Mouse (Mus musculus): ENCODE data around the gene Rpp25. TPM values are rescaled to one million over a fixed set of nuclear protein-coding genes. Genes with fewer than 3 reads are reported as not detected.
A peak's percentile ranks its signal among the peaks of the same experiment; 100 is the strongest.

The Rpp25 gene
- polyA plus RNA-seq, 1 experiment from 2014 or later: 6.8 TPM

DNA sequence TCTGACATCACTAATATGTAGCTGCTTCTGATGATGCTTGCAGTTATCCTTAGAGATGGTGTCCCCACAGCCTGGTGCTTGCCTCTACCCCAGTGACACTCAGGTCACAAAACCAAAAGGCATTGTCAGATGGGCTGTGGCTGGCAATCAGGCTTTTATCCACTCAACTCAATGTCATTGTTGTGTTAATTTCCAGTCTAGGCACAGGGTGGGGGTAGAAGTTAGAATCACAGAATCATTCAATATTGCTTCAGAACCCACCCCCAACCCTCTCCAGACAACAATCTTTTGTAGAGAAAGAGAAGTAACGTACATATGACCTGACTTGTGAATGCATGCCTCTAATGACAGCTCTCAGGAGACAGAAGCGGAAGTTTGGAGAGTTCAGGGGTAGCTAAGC, 6.8 kb downstream of the Rpp25 start:
- Histone ChIP-seq H3K27me3 (replicated peaks; ENCODE audit: control insufficient read depth, insufficient read depth, low read length) (peaks cover 8% of the 10 kb centered on the region), H3K9me3 (ENCODE audit: control insufficient read depth, low read length) (no peaks in the 10 kb centered on the region), H3K36me3 (ENCODE audit: control insufficient read depth, insufficient read depth, low read length) (no peaks in the 10 kb centered on the region), H3K9ac (ENCODE audit: low read depth, low read length) (no peak overlapping the region), H3K4me2 (ENCODE audit: low read depth, low read length) (no peak overlapping the region), H3K27ac (ENCODE audit: low read length) (no peak overlapping the region), H3K4me3 (ENCODE audit: low read length) (no peak overlapping the region), H3K4me1 (ENCODE audit: control insufficient read depth, insufficient read depth, low read length) (peaks cover 8% of the 10 kb centered on the region; the same call in 1 of the 2 replicates)
- WGBS: 72% methylated on average over 2 of the region's 2 CpGs
- ATAC-seq: no peak

GRCm38 (mm10) chr9:57517113-57517512, 13.3 kb downstream of the Rpp25 start:
- H3K27me3 ChIP-seq (replicated peaks; ENCODE audit: control insufficient read depth, insufficient read depth, low read length): no peaks in the 10 kb centered on the region
- no peak overlapping the region for H3K4me2 ChIP-seq (ENCODE audit: low read depth, low read length)
- H3K9me3 ChIP-seq (ENCODE audit: control insufficient read depth, low read length): no peaks in the 10 kb centered on the region
- no peak for ATAC-seq
- no peak overlapping the region for H3K4me3 ChIP-seq (ENCODE audit: low read length)
- peaks cover 2% of the 10 kb centered on the region for H3K4me1 ChIP-seq (ENCODE audit: control insufficient read depth, insufficient read depth, low read length)
- WGBS: 17% methylated on average over 3 of the region's 3 CpGs
- no peak overlapping the region for H3K9ac ChIP-seq (ENCODE audit: low read depth, low read length)
- no peak overlapping the region for H3K27ac ChIP-seq (ENCODE audit: low read length)
- H3K36me3 ChIP-seq (ENCODE audit: control insufficient read depth, insufficient read depth, low read length): no peaks in the 10 kb centered on the region

DNA sequence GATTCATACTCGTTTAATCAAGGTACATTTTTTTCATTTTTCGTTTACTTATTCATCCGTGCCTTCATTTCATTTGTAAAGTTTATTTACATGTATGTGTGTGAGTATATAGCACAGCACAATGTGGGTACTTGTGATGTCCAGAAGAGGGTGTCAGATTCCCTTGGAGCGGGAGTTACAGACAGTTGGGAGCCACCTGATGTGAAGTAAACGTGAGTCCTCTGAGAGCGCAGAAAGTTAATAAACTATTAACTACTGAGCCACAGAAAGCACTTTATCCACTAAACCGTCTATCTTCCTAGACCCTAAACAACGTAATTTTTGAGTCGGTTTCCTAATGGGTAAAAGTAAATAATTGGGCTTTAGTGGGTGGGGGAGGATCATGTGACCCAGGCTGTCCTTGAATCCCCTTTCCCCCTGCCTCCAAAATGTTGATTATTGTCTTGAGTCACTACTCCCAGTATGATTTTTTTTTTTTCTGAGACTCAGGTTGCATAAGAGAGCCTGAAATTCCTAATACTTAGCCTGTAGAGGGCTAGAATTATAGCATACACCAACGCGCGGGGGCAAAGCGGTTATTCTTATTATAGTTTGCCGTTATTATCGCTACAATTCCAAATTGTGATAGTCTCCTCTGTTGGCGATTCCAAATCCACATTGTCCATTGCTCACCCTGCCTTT, 16.7 kb downstream of the Rpp25 start:
- H3K9ac ChIP-seq (ENCODE audit: low read depth, low read length): peak overlapping the region; percentile 98
- H3K27ac ChIP-seq (ENCODE audit: low read length): peak overlapping the region; percentile 33
- H3K4me3 ChIP-seq (ENCODE audit: low read length): peak overlapping the region; percentile 99
- no peaks in the 10 kb centered on the region for H3K27me3 ChIP-seq (replicated peaks; ENCODE audit: control insufficient read depth, insufficient read depth, low read length)
- no peaks in the 10 kb centered on the region for H3K36me3 ChIP-seq (ENCODE audit: control insufficient read depth, insufficient read depth, low read length)
- peaks cover 20% of the 10 kb centered on the region for H3K4me1 ChIP-seq (ENCODE audit: control insufficient read depth, insufficient read depth, low read length)
- H3K4me2 ChIP-seq (ENCODE audit: low read depth, low read length): peak overlapping the region; percentile 69
- no peaks in the 10 kb centered on the region for H3K9me3 ChIP-seq (ENCODE audit: control insufficient read depth, low read length)
- WGBS: 22% methylated on average over 16 of the region's 16 CpGs
- ATAC-seq: peak; percentile 49; the same call in 1 of the 2 replicates

DNA sequence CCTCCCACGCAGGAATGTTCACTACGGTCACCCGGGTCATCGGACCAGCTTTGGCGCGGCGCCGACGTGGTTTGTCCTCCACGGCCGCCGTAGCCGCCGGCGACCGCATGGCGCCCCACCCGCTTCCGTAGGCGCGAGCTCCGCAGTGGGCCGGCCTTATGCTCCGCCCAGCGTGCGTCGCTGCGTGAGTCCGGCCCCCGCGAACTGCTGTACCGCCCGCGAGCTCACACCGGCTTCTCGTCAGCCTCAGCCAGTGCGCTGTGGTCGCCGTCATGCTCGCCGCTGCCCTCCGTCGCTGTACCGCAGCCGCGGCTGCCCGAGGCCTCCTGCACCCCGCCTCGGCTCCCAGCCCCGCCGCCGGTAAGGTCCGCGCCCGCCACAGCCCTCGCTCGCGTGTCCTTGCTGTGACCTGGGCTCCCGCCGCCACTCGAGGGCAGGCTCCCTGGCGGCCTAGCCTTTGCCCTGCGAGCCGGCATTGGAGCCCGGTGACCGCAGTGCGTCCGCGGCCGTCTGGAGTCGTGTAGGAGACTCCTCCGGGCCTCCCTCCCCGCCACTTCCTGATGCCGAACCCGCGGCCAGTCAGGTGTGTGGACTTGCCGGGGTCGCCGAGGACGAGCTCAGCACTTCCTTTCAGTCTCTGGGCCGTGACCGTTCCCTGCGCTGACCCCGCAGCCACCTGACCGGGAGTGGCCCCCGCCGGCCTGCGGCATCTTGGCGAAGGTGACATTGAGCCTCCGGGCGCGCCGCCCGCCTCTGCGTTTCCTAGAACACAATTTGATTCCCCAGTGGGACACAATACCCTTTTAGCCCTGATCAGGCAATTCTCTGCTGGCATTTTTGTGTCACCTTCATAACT, 17.5 kb downstream of the Rpp25 start, which contains the start of gene Cox5a:
Gene Cox5a (plus strand): TSS at position 219 of the 856 bp plus-strand sequence.
- Histone ChIP-seq H3K4me3 (ENCODE audit: low read length) (peak within 1 kb of the TSS; percentile 99), H3K36me3 (ENCODE audit: control insufficient read depth, insufficient read depth, low read length) (no peaks in the 10 kb centered on the region), H3K27ac (ENCODE audit: low read length) (peak within 1 kb of the TSS; percentile 95), H3K9me3 (ENCODE audit: control insufficient read depth, low read length) (no peaks in the 10 kb centered on the region), H3K9ac (ENCODE audit: low read depth, low read length) (peak within 1 kb of the TSS; percentile 98), H3K4me2 (ENCODE audit: low read depth, low read length) (peak within 1 kb of the TSS; percentile 75), H3K27me3 (replicated peaks; ENCODE audit: control insufficient read depth, insufficient read depth, low read length) (no peaks in the 10 kb centered on the region), H3K4me1 (ENCODE audit: control insufficient read depth, insufficient read depth, low read length) (peaks cover 26% of the 10 kb centered on the region)
- under 1% methylated on average over 95 of the region's 95 CpGs for WGBS
- ATAC-seq: peak; percentile 99

DNA sequence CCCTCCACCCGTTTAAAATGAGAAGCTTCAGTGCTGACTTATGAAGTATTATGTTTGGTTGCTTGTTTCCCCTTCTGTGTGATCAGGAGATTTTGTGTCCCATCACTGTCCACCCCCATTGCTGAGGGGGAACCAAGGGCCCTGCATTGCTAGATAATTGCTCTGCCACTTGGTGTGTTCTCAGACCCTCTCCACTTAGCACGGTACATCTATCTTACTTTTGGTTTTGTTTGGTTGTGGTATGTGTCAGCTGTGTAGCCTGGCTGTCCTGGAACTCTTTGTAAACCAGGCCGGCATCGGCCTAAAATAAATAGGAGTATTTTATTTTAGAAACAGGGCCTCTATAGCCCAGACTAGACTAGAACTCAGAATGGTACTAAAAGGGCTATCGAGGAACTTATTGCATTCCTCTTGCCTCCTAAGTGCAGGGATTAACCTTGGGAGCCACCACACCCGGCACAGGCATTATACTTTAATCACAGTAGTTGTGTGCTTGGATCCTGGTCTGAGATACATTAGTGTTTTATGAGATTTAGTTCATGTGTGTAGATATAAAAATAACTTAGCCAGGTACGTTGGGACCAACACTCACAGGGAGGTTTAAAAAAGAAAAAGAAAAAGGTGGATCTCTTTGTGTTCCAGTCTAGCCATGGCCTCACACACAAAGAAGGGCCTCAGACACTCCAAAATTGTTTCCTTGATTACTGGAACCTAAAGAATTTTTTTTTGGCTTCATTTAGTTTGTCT, 18.5 kb downstream of the Rpp25 start:
- H3K27me3 ChIP-seq (replicated peaks; ENCODE audit: control insufficient read depth, insufficient read depth, low read length): no peaks in the 10 kb centered on the region
- 17% methylated on average over 7 of the region's 7 CpGs for WGBS
- H3K36me3 ChIP-seq (ENCODE audit: control insufficient read depth, insufficient read depth, low read length): no peaks in the 10 kb centered on the region
- H3K27ac ChIP-seq (ENCODE audit: low read length): peak overlapping the region; percentile 95
- H3K9me3 ChIP-seq (ENCODE audit: control insufficient read depth, low read length): no peaks in the 10 kb centered on the region
- peak overlapping the region; percentile 99 for H3K4me3 ChIP-seq (ENCODE audit: low read length)
- H3K4me2 ChIP-seq (ENCODE audit: low read depth, low read length): peak overlapping the region; percentile 75
- no peak for ATAC-seq
- peaks cover 32% of the 10 kb centered on the region for H3K4me1 ChIP-seq (ENCODE audit: control insufficient read depth, insufficient read depth, low read length)
- H3K9ac ChIP-seq (ENCODE audit: low read depth, low read length): peak overlapping the region; percentile 98

DNA sequence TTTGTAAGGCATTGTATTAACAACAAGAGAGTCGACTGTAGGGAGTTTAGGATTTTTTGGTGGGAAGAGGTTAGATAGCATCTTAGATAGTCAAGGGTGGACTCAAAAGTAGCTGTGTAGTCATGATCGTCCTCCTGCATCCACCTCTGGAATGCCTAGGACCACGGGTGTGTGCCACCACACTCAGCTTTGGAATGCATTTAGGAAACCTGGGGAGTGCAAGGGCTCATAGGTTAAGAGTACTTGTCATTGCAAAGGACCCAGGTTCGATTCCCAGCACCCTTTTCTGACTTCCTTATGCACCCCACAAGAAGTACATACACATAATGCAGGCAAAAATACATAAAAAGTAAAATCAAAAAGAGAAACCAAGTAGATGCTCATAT, 19.0 kb downstream of the Rpp25 start:
- Histone ChIP-seq H3K36me3 (ENCODE audit: control insufficient read depth, insufficient read depth, low read length) (no peaks in the 10 kb centered on the region), H3K4me2 (ENCODE audit: low read depth, low read length) (peak overlapping the region; percentile 75), H3K27ac (ENCODE audit: low read length) (no peak overlapping the region; the same call in 1 of the 2 replicates), H3K4me3 (ENCODE audit: low read length) (peak overlapping the region; percentile 99), H3K9ac (ENCODE audit: low read depth, low read length) (peak overlapping the region; percentile 98), H3K4me1 (ENCODE audit: control insufficient read depth, insufficient read depth, low read length) (peaks cover 32% of the 10 kb centered on the region), H3K9me3 (ENCODE audit: control insufficient read depth, low read length) (no peaks in the 10 kb centered on the region), H3K27me3 (replicated peaks; ENCODE audit: control insufficient read depth, insufficient read depth, low read length) (no peaks in the 10 kb centered on the region)
- 66% methylated on average over 4 of the region's 4 CpGs for WGBS
- ATAC-seq: no peak

GRCm38 (mm10) chr9:57523754-57524153, 19.9 kb downstream of the Rpp25 start:
- Histone ChIP-seq H3K4me1 (ENCODE audit: control insufficient read depth, insufficient read depth, low read length) (peaks cover 32% of the 10 kb centered on the region), H3K27me3 (replicated peaks; ENCODE audit: control insufficient read depth, insufficient read depth, low read length) (no peaks in the 10 kb centered on the region), H3K4me2 (ENCODE audit: low read depth, low read length) (no peak overlapping the region), H3K9ac (ENCODE audit: low read depth, low read length) (no peak overlapping the region), H3K4me3 (ENCODE audit: low read length) (no peak overlapping the region), H3K9me3 (ENCODE audit: control insufficient read depth, low read length) (no peaks in the 10 kb centered on the region), H3K36me3 (ENCODE audit: control insufficient read depth, insufficient read depth, low read length) (no peaks in the 10 kb centered on the region), H3K27ac (ENCODE audit: low read length) (no peak overlapping the region)
- WGBS: 84% methylated on average over 1 of the region's 1 CpGs
- no peak for ATAC-seq

DNA sequence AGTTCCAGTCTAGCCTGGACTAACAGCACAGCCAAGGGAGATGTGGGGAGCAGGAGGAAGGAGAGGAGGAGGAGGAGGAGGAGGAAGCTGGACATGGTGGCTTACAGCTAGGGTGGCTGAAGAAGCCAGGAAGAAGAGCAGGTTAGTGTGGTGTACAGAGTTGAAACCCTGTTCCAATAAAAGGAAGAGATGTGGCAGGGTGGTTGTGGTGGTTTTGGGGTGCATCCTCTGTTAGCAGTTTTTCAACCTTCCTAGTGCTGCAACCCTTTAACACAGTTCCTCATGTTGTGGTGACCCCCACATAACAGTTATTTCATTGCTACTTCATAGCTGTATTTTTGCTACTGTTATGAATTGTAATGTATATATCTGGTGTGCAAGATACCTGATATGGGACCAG, 20.6 kb downstream of the Rpp25 start:
- no peak overlapping the region for H3K4me3 ChIP-seq (ENCODE audit: low read length)
- no peak overlapping the region for H3K27ac ChIP-seq (ENCODE audit: low read length)
- no peaks in the 10 kb centered on the region for H3K27me3 ChIP-seq (replicated peaks; ENCODE audit: control insufficient read depth, insufficient read depth, low read length)
- no peak for ATAC-seq
- H3K36me3 ChIP-seq (ENCODE audit: control insufficient read depth, insufficient read depth, low read length): no peaks in the 10 kb centered on the region
- no peaks in the 10 kb centered on the region for H3K9me3 ChIP-seq (ENCODE audit: control insufficient read depth, low read length)
- peaks cover 32% of the 10 kb centered on the region for H3K4me1 ChIP-seq (ENCODE audit: control insufficient read depth, insufficient read depth, low read length)
- no peak overlapping the region for H3K4me2 ChIP-seq (ENCODE audit: low read depth, low read length)
- no peak overlapping the region for H3K9ac ChIP-seq (ENCODE audit: low read depth, low read length)

DNA sequence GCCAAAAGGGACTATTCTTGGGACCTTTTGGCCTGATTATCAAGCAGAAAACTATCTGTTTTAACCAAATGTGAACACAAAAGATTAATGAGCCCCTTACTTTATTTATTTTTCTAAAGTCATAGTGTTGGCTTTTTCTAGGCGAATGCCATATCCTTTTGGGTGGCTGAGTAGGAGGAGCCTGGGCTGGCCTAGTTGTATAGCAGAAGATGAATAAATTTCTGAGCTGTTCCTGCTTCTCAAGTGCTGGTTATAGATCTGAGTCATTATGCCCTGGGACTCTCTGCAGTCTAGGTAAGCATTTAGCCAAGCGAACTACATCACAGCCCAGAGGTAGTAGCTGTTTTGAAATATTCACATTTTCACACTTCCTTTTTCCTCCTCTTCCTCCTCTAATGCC, 21.7 kb downstream of the Rpp25 start:
- no peak overlapping the region for H3K9ac ChIP-seq (ENCODE audit: low read depth, low read length)
- 67% methylated on average over 2 of the region's 2 CpGs for WGBS
- no peak overlapping the region for H3K27ac ChIP-seq (ENCODE audit: low read length)
- H3K27me3 ChIP-seq (replicated peaks; ENCODE audit: control insufficient read depth, insufficient read depth, low read length): no peaks in the 10 kb centered on the region
- no peaks in the 10 kb centered on the region for H3K36me3 ChIP-seq (ENCODE audit: control insufficient read depth, insufficient read depth, low read length)
- peaks cover 32% of the 10 kb centered on the region for H3K4me1 ChIP-seq (ENCODE audit: control insufficient read depth, insufficient read depth, low read length)
- no peak overlapping the region for H3K4me3 ChIP-seq (ENCODE audit: low read length)
- H3K9me3 ChIP-seq (ENCODE audit: control insufficient read depth, low read length): no peaks in the 10 kb centered on the region
- H3K4me2 ChIP-seq (ENCODE audit: low read depth, low read length): no peak overlapping the region
- ATAC-seq: no peak

All from intestine, embryonic 16.5 days (tissue).